Mouse (Mus musculus) ES-E14 (cell line): Measurements from ENCODE around the gene Cideb. TPM values are rescaled to one million over a fixed set of nuclear protein-coding genes. Genes with fewer than 3 reads are reported as not detected.

ENCODE experiments used
- DNase-seq: peaks from one replicate; pipeline ENCODE4 v3.0.0-alpha.2; 2013; ENCODE audit warnings: low read depth, low spot score
- H3K27ac ChIP-seq: 2 replicates; pipeline ENCODE4 v1.5.1; 2012; ENCODE audit warnings: low read depth, mild to moderate bottlenecking, low read length, moderate library complexity, mixed read lengths; ENCODE audit not compliant: poor library complexity, insufficient read depth, severe bottlenecking
- H3K36me3 ChIP-seq: 2 replicates; pipeline ENCODE4 v1.6.1; 2012; ENCODE audit warnings: mild to moderate bottlenecking, low read length, moderate library complexity, mixed read lengths; ENCODE audit not compliant: control insufficient read depth, poor library complexity, insufficient read depth, severe bottlenecking
- H3K4me1 ChIP-seq, 2 experiments: fragments of 150-350 bp in 1 of 2; sonication (generic) in 1 of 2; 2 replicates each; pipeline ENCODE4 v1.6.1; 2012; ENCODE audit warnings: low read length in 2 of 2, mild to moderate bottlenecking in 1 of 2, mixed read lengths in 1 of 2; ENCODE audit not compliant: control insufficient read depth in 2 of 2, insufficient read depth in 2 of 2, poor library complexity in 1 of 2
- H3K4me3 ChIP-seq, 2 experiments: fragments of 150-350 bp in 1 of 2; sonication (generic) in 1 of 2; 2 replicates each; pipeline ENCODE4 v1.5.1; 2012; ENCODE audit warnings: low read length in 2 of 2, low read depth in 1 of 2, mild to moderate bottlenecking in 1 of 2, mixed read lengths in 1 of 2; ENCODE audit not compliant: insufficient read depth in 1 of 2, poor library complexity in 1 of 2, severe bottlenecking in 1 of 2
- H3K9ac ChIP-seq: 2 replicates; pipeline ENCODE4 v1.6.1; 2012; ENCODE audit warnings: low read depth, mild to moderate bottlenecking, low read length, mixed read lengths; ENCODE audit not compliant: poor library complexity, insufficient read depth, severe bottlenecking
- H3K9me3 ChIP-seq: fragments of 150-350 bp; sonication (generic); 2 replicates; pipeline ENCODE4 v1.6.1; 2012; ENCODE audit warnings: low read depth, mild to moderate bottlenecking, low read length; ENCODE audit not compliant: control insufficient read depth, insufficient read depth
- CHD2 ChIP-seq: IDR thresholded peaks from 2 replicates; pipeline ENCODE4 v1.6.1; 2014; ENCODE audit warnings: mild to moderate bottlenecking, low read depth, low read length, inconsistent platforms
- HCFC1 ChIP-seq: IDR thresholded peaks from 2 replicates; pipeline ENCODE4 v1.6.1; 2012; ENCODE audit warnings: low read length, inconsistent platforms, borderline replicate concordance; ENCODE audit not compliant: insufficient read depth
- MAFK ChIP-seq: IDR thresholded peaks from 2 replicates; pipeline ENCODE4 v1.6.1; 2014; ENCODE audit warnings: mild to moderate bottlenecking, low read depth, low read length, inconsistent platforms; ENCODE audit not compliant: insufficient read depth
- ZC3H11A ChIP-seq: IDR thresholded peaks from 2 replicates; pipeline ENCODE4 v1.6.1; 2012; ENCODE audit warnings: low read depth, mild to moderate bottlenecking, inconsistent platforms, low read length, borderline replicate concordance
- ZNF384 ChIP-seq: IDR thresholded peaks from 2 replicates; pipeline ENCODE4 v1.6.1; 2012; ENCODE audit warnings: low read depth, low read length, inconsistent platforms
- in situ Hi-C, 2 experiments: fragments of 600-800 bp; cut with MboI; formaldehyde crosslinking; loops; one replicate each; pipeline ENCODE4 v1.15.1; 2025; ENCODE audit warnings: low sequenced_read_pairs in 2 of 2, inconsistent platforms in 1 of 2; ENCODE audit not compliant: unreplicated experiment in 2 of 2
- total RNA-seq: library from RNA; depleted of rRNA; stranded (reverse); fragments of 300-350 nt; gene quantifications from 2 replicates; pipeline ENCODE4 v1.2.3, GENCODE M21; 2012

Gene Cideb
- total RNA-seq, 1 experiment, result 2.2 TPM

GRCm38 (mm10) chr14:55747051-55747847, 11.0 kb downstream of the Cideb start:
- Histone ChIP-seq H3K4me1 (peaks cover 2 to 3% of the 10 kb centered on the region in 2 experiments; a peak in 2 of 4 replicates), H3K4me3 (peak overlapping the region; percentile 95 to 100), H3K9ac (peak overlapping the region; percentile 19; the same call in 1 of the 2 replicates), H3K27ac (no peak overlapping the region), H3K36me3 (peaks cover 21% of the 10 kb centered on the region), H3K9me3 (no peaks in the 10 kb centered on the region)
- in situ Hi-C loops, result no loop called here
- no peak for TF ChIP-seq CHD2
- TF ChIP-seq ZNF384, result peak; percentile 65; the same call in 1 of the 2 replicates
- no peak for DNase-seq

GRCm38 (mm10) chr14:55745861-55746237, 12.4 kb downstream of the Cideb start:
- H3K36me3 ChIP-seq, result peaks cover 11% of the 10 kb centered on the region
- H3K27ac ChIP-seq, result no peak overlapping the region
- no peaks in the 10 kb centered on the region for H3K9me3 ChIP-seq
- no peak for DNase-seq
- peak overlapping the region; percentile 95 to 100 for H3K4me3 ChIP-seq
- peak overlapping the region; percentile 92 for H3K9ac ChIP-seq
- H3K4me1 ChIP-seq, result peaks cover 2 to 3% of the 10 kb centered on the region in 2 experiments; a peak in 2 of 4 replicates
- in situ Hi-C loops, result no loop called here
- TF ChIP-seq HCFC1 (peak; percentile 7; the same call in 1 of the 2 replicates), CHD2 (no peak), ZNF384 (0 out of 2 replicates have a peak, but pooled peaks have one; percentile 7), ZC3H11A (no peak), MAFK (no peak)

- no peak within 1 kb of the TSS for H3K27ac ChIP-seq
- DNase-seq, result peak; percentile 83
- peaks cover 2 to 3% of the 10 kb centered on the region in 2 experiments; a peak in 2 of 4 replicates for H3K4me1 ChIP-seq
These were observed 12.9 kb downstream of the Cideb start, which contains the start of the genes Dhrs1 and Nop9 for GRCm38 (mm10) chr14:55745180-55745860. Dhrs1 (minus strand) TSS chr14:55745690. Nop9 (plus strand) TSS chr14:55745693.

GRCm38 (mm10) chr14:55743711-55744110, 14.5 kb downstream of the Cideb start:
- Histone ChIP-seq H3K36me3 (peaks cover 2% of the 10 kb centered on the region; the same call in 1 of the 2 replicates), H3K4me1 (peaks cover 2 to 3% of the 10 kb centered on the region in 2 experiments; a peak in 2 of 4 replicates), H3K27ac (no peak overlapping the region), H3K9me3 (no peaks in the 10 kb centered on the region), H3K4me3 (no peak overlapping the region), H3K9ac (no peak overlapping the region)
- peak; percentile 75 for DNase-seq
- in situ Hi-C loops, result loop anchor here in 1 of 2 experiments (5.0 kb wide), 1 partner anchor 61 kb away; the partner anchor contains the start of gene Tinf2
- TF ChIP-seq ZNF384 (0 out of 2 replicates have a peak, but pooled peaks have one; percentile 6), ZC3H11A (peak; percentile 95), CHD2 (no peak), MAFK (no peak), HCFC1 (peak; percentile 35; the same call in 1 of the 2 replicates)

More at GRCm38 (mm10) chr14:55745180-55745860, 12.9 kb downstream of the Cideb start, which contains the start of the genes Dhrs1 and Nop9:
- Histone ChIP-seq H3K9ac (peak within 1 kb of the TSS; percentile 92), H3K9me3 (no peaks in the 10 kb centered on the region), H3K4me3 (peak within 1 kb of the TSS; percentile 95 to 100), H3K36me3 (peaks cover 6% of the 10 kb centered on the region)
- no peak for TF ChIP-seq ZNF384
- TF ChIP-seq HCFC1, result peak; percentile 69; the same call in 1 of the 2 replicates
- no peak for TF ChIP-seq CHD2
- no peak for TF ChIP-seq MAFK
- in situ Hi-C loops, result no loop called here
